Mouse (Mus musculus) gonadal fat pad, adult 2 months (tissue): Measurements from ENCODE around the gene Fto. TPM values are rescaled to one million over a fixed set of nuclear protein-coding genes. Genes with fewer than 3 reads are reported as not detected.

Experiments used
- polyA plus RNA-seq: library from polyadenylated mRNA; depleted of rRNA; stranded (reverse); fragments of >200 nt; gene quantifications from 2 replicates; pipeline ENCODE4 v1.2.3, GENCODE M21; 2012; rRNA removed

The Fto gene
- polyA plus RNA-seq, 1 experiment: 37.7 TPM

Other genes with a start within 250 kb of the Fto start
- 24.5 and 27.3 TPM in 2 replicates for gene Rbl2, start 243.5 kb upstream of the Fto start, polyA plus RNA-seq
- 99.1 and 101 TPM in 2 replicates for gene Aktip, start 113.5 kb upstream of the Fto start, polyA plus RNA-seq
- gene Rpgrip1l, start 263 bp upstream of the Fto start, polyA plus RNA-seq: 1.3 and 1.8 TPM in 2 replicates